Mouse (Mus musculus) neural tube, embryonic 12.5 days (tissue): Measurements from ENCODE around the gene Nmt1. TPM values are rescaled to one million over a fixed set of nuclear protein-coding genes. Genes with fewer than 3 reads are reported as not detected.

Experiments
- ATAC-seq: fragments of 200-750 bp; cut with Nextera tagmentation; 2 replicates; pipeline ENCODE4 v1.8.0; 2017; ENCODE audit warnings: low read depth, mild to moderate bottlenecking, moderate TSS enrichment, moderate library complexity; ENCODE audit not compliant: low FRiP score
- H3K27ac ChIP-seq: fragments of 300-500 bp; sonication (generic); 2 replicates; pipeline ENCODE4 v1.5.1; 2016
- H3K27me3 ChIP-seq: fragments of 300-500 bp; sonication (generic); replicated peaks from 2 replicates; pipeline ENCODE4 v1.6.1; 2016; ENCODE audit warnings: mild to moderate bottlenecking
- H3K36me3 ChIP-seq: fragments of 300-500 bp; sonication (generic); 2 replicates; pipeline ENCODE4 v1.6.1; 2016; ENCODE audit warnings: mild to moderate bottlenecking
- H3K4me1 ChIP-seq: fragments of 300-500 bp; sonication (generic); 2 replicates; pipeline ENCODE4 v1.6.1; 2016
- H3K4me2 ChIP-seq: fragments of 300-500 bp; sonication (generic); replicated peaks from 2 replicates; pipeline ENCODE4 v1.6.1; 2016; ENCODE audit warnings: mild to moderate bottlenecking
- H3K4me3 ChIP-seq: fragments of 300-500 bp; sonication (generic); 2 replicates; pipeline ENCODE4 v1.5.1; 2016
- H3K9ac ChIP-seq: fragments of 300-500 bp; sonication (generic); 2 replicates; pipeline ENCODE4 v1.6.1; 2016; ENCODE audit warnings: mild to moderate bottlenecking
- H3K9me3 ChIP-seq: fragments of 300-500 bp; sonication (generic); 2 replicates; pipeline ENCODE4 v1.6.1; 2016; ENCODE audit warnings: mild to moderate bottlenecking
- WGBS: fragments of 180-500 bp; shearing (Covaris S2); methylation state at CpG from one replicate; pipeline ENCODE4 v1.1.7; 2016; 5-methylcytosine and 5-hydroxymethylcytosine counted together
- polyA plus RNA-seq: library from polyadenylated mRNA; unstranded; fragments of >200 nt; fragmentation: Nextera tagmentation; extraction: Ambion mirVana; gene quantifications from 2 replicates; pipeline ENCODE4 v1.2.1, GENCODE M21; 2016

Nmt1 gene
- polyA plus RNA-seq, 1 experiment from 2014 or later = 44.9 TPM

DNA sequence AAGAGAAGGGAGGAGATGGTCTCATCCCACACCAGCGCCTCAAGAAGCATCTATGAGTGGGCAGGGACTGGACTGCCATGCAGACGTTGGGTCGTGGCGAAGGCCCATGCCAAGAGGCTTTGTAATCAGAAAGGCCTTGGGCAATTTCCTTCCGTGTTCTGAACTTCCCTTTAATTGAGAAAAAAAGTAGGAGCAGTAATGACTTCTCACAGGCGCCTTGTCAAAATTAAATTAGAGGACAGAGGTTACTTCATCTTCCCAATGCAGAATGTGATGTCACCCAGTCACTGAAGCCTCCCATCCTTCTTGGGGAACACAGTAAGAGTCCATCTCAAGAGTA lies 21.0 kb upstream of the Nmt1 start:
- no peak overlapping the region for H3K4me3 ChIP-seq
- peaks cover 3% of the 10 kb centered on the region; the same call in 1 of the 2 replicates for H3K4me1 ChIP-seq
- no peaks in the 10 kb centered on the region for H3K9me3 ChIP-seq
- H3K9ac ChIP-seq = no peak overlapping the region
- no peak overlapping the region for H3K27ac ChIP-seq
- no peak overlapping the region for H3K4me2 ChIP-seq
- no peak for ATAC-seq
- peaks cover 26% of the 10 kb centered on the region for H3K36me3 ChIP-seq
- 87% methylated on average over 6 of the region's 6 CpGs for WGBS
- H3K27me3 ChIP-seq = no peaks in the 10 kb centered on the region

- no peak for ATAC-seq
- no peak overlapping the region for H3K4me2 ChIP-seq
- H3K9me3 ChIP-seq = no peaks in the 10 kb centered on the region
- H3K4me3 ChIP-seq = no peak overlapping the region
- WGBS = 88% methylated on average over 7 of the region's 7 CpGs
- H3K9ac ChIP-seq = no peak overlapping the region
- H3K36me3 ChIP-seq = peaks cover 36% of the 10 kb centered on the region
- no peaks in the 10 kb centered on the region for H3K4me1 ChIP-seq
- H3K27me3 ChIP-seq = no peaks in the 10 kb centered on the region
- no peak overlapping the region for H3K27ac ChIP-seq
Measured at GRCm38 (mm10) chr11:103008558-103008957, 19.4 kb upstream of the Nmt1 start.

GRCm38 (mm10) chr11:103009208-103009607 lies 18.8 kb upstream of the Nmt1 start:
- H3K27me3 ChIP-seq = no peaks in the 10 kb centered on the region
- H3K9me3 ChIP-seq = no peaks in the 10 kb centered on the region
- no peak for ATAC-seq
- no peak overlapping the region for H3K4me2 ChIP-seq
- 92% methylated on average over 8 of the region's 8 CpGs for WGBS
- no peaks in the 10 kb centered on the region for H3K4me1 ChIP-seq
- H3K4me3 ChIP-seq = no peak overlapping the region
- peaks cover 37% of the 10 kb centered on the region for H3K36me3 ChIP-seq
- H3K27ac ChIP-seq = no peak overlapping the region
- no peak overlapping the region for H3K9ac ChIP-seq

DNA sequence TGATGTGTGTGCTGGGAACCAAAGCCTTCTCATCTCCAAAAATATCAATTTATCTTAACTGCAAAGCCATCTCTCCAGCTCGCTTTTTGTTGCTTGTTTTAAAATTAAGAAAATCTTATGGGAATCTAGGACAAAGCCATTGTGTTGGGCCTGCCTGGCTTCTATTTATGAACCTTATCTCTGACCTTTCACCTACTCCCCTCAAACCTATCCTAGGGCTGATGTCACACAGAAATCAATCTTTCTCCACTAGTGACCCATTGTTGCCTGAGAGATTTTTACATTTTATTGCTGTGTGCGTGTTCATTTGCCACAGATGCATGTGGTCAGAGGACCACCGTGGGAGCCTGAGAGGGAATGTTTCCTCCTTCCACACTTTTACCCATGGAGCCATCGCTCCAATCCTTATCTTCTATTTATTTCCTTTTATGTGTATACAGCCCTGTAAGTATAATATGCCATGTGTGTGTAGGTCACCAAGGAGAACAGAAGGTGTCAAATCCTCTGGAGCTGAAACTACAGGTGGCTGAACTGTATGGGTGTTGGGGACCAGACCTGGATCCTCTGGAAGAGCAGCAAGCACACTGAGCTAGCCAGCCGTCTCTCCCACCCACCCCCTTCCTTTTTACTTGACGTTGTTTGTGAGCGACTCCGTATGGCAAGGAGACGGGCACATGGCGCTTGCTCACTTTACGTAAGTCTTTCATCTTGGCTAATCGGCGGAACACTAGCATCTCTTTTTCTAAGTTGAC lies 17.4 kb upstream of the Nmt1 start:
- Histone ChIP-seq H3K9ac (no peak overlapping the region), H3K27me3 (no peaks in the 10 kb centered on the region), H3K27ac (no peak overlapping the region), H3K4me2 (no peak overlapping the region), H3K36me3 (peaks cover 29% of the 10 kb centered on the region), H3K4me1 (peaks cover 8% of the 10 kb centered on the region), H3K4me3 (no peak overlapping the region), H3K9me3 (no peaks in the 10 kb centered on the region)
- WGBS = 92% methylated on average over 13 of the region's 13 CpGs
- ATAC-seq = no peak

DNA sequence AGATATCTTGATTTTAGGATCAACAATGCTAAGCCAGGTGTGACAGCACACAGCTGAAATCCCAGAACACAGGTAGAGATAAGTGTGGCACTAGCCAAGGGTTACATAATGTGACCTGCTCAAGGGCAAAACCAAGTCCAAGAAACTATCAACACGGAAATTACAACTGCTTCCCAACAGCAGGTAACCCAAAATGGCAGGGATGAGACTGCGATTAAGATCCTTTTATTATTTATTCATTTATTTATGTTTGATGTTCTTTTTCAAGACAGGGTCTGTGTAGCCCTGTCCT lies 16.8 kb upstream of the Nmt1 start:
- H3K27me3 ChIP-seq = no peaks in the 10 kb centered on the region
- 97% methylated on average over 2 of the region's 2 CpGs for WGBS
- peaks cover 13% of the 10 kb centered on the region for H3K4me1 ChIP-seq
- H3K9me3 ChIP-seq = no peaks in the 10 kb centered on the region
- no peak overlapping the region for H3K4me3 ChIP-seq
- no peak overlapping the region for H3K4me2 ChIP-seq
- no peak for ATAC-seq
- no peak overlapping the region for H3K27ac ChIP-seq
- H3K36me3 ChIP-seq = peaks cover 27% of the 10 kb centered on the region
- no peak overlapping the region for H3K9ac ChIP-seq

GRCm38 (mm10) chr11:103015881-103016825 lies 11.8 kb upstream of the Nmt1 start:
- H3K27ac ChIP-seq = peak overlapping the region; percentile 77
- H3K4me2 ChIP-seq = peak overlapping the region; percentile 73
- H3K4me1 ChIP-seq = peaks cover 14% of the 10 kb centered on the region
- H3K9ac ChIP-seq = peak overlapping the region; percentile 78
- no peaks in the 10 kb centered on the region for H3K27me3 ChIP-seq
- no peaks in the 10 kb centered on the region for H3K9me3 ChIP-seq
- peak overlapping the region; percentile 70 for H3K4me3 ChIP-seq
- WGBS = 50% methylated on average over 27 of the region's 27 CpGs
- 0 out of 2 replicates have a peak, but pooled peaks have one; percentile 21 for ATAC-seq
- H3K36me3 ChIP-seq = peaks cover 11% of the 10 kb centered on the region; the same call in 1 of the 2 replicates

- peak; percentile 97 for ATAC-seq
- Histone ChIP-seq H3K9ac (peak overlapping the region; percentile 78), H3K4me3 (peak overlapping the region; percentile 70), H3K9me3 (no peaks in the 10 kb centered on the region), H3K4me1 (peaks cover 14% of the 10 kb centered on the region), H3K36me3 (peaks cover 11% of the 10 kb centered on the region; the same call in 1 of the 2 replicates), H3K27me3 (no peaks in the 10 kb centered on the region), H3K27ac (peak overlapping the region; percentile 77), H3K4me2 (peak overlapping the region; percentile 73)
- 1% methylated on average over 40 of the region's 41 CpGs for WGBS
Measured at GRCm38 (mm10) chr11:103016930-103017329, 11.1 kb upstream of the Nmt1 start.

DNA sequence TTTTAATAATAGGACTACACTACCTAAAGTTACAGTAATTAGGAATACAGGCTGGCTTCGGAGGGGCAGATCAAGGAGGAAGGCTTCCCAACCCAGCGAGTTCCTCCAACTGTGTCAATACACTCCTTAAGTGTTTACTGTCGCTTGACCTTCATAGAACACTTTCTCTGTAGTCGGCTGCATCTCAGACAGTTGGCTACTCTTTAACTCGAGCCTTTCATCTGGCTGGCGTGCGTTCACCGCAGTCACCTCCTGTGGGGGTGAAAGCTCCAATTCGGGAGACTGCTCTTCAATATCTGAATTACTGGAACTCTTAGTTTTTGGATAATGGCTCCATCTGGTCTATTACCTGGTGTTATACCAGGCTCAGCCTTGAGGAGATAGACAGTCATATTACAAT lies 10.3 kb upstream of the Nmt1 start:
- H3K9me3 ChIP-seq = no peaks in the 10 kb centered on the region
- ATAC-seq = no peak

DNA sequence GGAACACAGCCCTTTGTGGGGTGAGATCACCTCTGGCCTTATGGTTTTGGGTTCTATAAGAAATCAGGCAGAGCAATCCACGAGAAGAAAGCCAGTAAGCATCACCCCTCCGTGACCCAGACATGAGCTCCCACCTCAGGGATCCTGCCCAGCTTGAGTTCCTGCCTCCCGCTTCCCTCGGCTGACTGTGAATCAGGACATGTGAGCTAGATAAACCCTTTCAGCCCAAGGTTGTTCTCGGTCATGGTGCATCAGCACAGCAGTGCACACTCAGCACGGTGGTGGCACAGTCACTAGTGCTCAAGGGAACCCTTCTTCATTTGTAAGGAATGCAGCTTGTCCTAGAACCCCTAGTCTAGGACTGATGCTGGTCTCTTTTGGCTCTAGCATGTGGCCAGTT lies 9.1 kb upstream of the Nmt1 start:
- no peaks in the 10 kb centered on the region for H3K9me3 ChIP-seq
- H3K4me3 ChIP-seq = no peak overlapping the region
- H3K27me3 ChIP-seq = no peaks in the 10 kb centered on the region
- H3K4me1 ChIP-seq = peaks cover 14% of the 10 kb centered on the region
- H3K4me2 ChIP-seq = no peak overlapping the region
- H3K27ac ChIP-seq = no peak overlapping the region
- no peak for ATAC-seq
- no peaks in the 10 kb centered on the region for H3K36me3 ChIP-seq
- no peak overlapping the region for H3K9ac ChIP-seq
- WGBS = 76% methylated on average over 6 of the region's 6 CpGs

More for the DNA sequence above, 10.3 kb upstream of the Nmt1 start:
- H3K4me3 ChIP-seq = no peak overlapping the region
- peaks cover 14% of the 10 kb centered on the region for H3K4me1 ChIP-seq
- 41% methylated on average over 9 of the region's 9 CpGs for WGBS
- no peak overlapping the region for H3K9ac ChIP-seq
- no peaks in the 10 kb centered on the region for H3K27me3 ChIP-seq
- no peak overlapping the region for H3K4me2 ChIP-seq
- H3K36me3 ChIP-seq = peaks cover 10% of the 10 kb centered on the region; the same call in 1 of the 2 replicates
- no peak overlapping the region for H3K27ac ChIP-seq

GRCm38 (mm10) chr11:103019325-103019724 lies 8.7 kb upstream of the Nmt1 start:
- no peak overlapping the region for H3K9ac ChIP-seq
- H3K9me3 ChIP-seq = no peaks in the 10 kb centered on the region
- H3K4me1 ChIP-seq = peaks cover 14% of the 10 kb centered on the region
- H3K36me3 ChIP-seq = no peaks in the 10 kb centered on the region
- H3K4me2 ChIP-seq = no peak overlapping the region
- WGBS = 92% methylated on average over 7 of the region's 7 CpGs
- ATAC-seq = no peak
- H3K27me3 ChIP-seq = no peaks in the 10 kb centered on the region
- no peak overlapping the region for H3K4me3 ChIP-seq
- H3K27ac ChIP-seq = no peak overlapping the region

DNA sequence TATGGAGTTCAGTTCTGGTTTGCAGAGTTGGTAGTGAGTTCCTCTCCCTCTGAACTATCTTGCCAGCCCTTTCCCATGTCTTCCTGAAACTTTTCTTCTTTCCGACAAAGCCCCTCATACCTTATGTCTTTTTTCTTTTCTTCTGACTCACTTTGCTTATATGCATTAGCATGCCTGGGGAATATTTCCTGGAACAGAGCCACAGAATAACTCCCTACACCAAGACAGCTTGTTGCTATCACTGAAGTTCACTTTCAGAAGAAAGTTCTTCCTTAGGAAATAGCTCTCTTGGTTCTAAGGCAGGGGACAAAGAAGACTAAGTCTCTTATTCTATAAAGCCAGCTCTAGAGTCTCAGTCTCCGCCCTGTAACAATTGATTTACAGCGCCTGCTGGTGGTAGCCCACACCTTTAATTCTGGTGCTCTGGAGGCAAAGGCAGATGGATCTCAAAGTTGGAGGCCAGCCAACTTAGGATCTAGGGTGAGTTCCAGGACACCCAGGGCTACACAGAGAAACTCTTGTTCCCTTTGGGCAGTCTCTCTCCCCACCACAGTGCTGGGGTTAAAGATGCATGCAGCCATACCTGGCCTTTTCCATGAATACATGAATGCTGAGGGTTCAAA lies 7.2 kb upstream of the Nmt1 start:
- ATAC-seq = no peak
- H3K27me3 ChIP-seq = no peaks in the 10 kb centered on the region

GRCm38 (mm10) chr11:103023974-103024373 lies 4.0 kb upstream of the Nmt1 start:
- Histone ChIP-seq H3K4me2 (no peak overlapping the region), H3K27me3 (no peaks in the 10 kb centered on the region), H3K4me3 (no peak overlapping the region), H3K9me3 (no peaks in the 10 kb centered on the region), H3K4me1 (peaks cover 10% of the 10 kb centered on the region; the same call in 1 of the 2 replicates), H3K36me3 (peaks cover 4% of the 10 kb centered on the region; the same call in 1 of the 2 replicates), H3K9ac (no peak overlapping the region), H3K27ac (no peak overlapping the region)
- WGBS = 94% methylated on average over 3 of the region's 3 CpGs
- ATAC-seq = no peak

More for the DNA sequence above, 7.2 kb upstream of the Nmt1 start:
- Histone ChIP-seq H3K4me3 (no peak overlapping the region), H3K36me3 (peaks cover 4% of the 10 kb centered on the region; the same call in 1 of the 2 replicates), H3K27ac (no peak overlapping the region), H3K9me3 (no peaks in the 10 kb centered on the region), H3K9ac (no peak overlapping the region), H3K4me2 (no peak overlapping the region), H3K4me1 (peaks cover 4% of the 10 kb centered on the region)
- 72% methylated on average over 3 of the region's 3 CpGs for WGBS
